Mouse (Mus musculus): ENCODE data around the gene Ass1. TPM values are rescaled to one million over a fixed set of nuclear protein-coding genes. Genes with fewer than 3 reads are reported as not detected.

Ass1 gene
- total and polyA plus RNA-seq, 3 experiments = not detected

GRCm38 (mm10) chr2:31502616-31503522 lies 32.9 kb downstream of the Ass1 start:
- Histone ChIP-seq H3K9me3 (replicated peaks) (no peaks in the 10 kb centered on the region), H3K4me1 (ENCODE audit: insufficient read depth, low read depth, low read length) (no peaks in the 10 kb centered on the region), H3K27me3 (ENCODE audit: insufficient read depth, low read length) (peaks cover 23% of the 10 kb centered on the region), H3K4me3 (ENCODE audit: low read depth, low read length) (no peak overlapping the region), H3K36me3 (replicated peaks) (no peaks in the 10 kb centered on the region)
- DNase-seq (ENCODE audit: low spot score) = no peak
- no peak for TF ChIP-seq GATA1 (IDR thresholded peaks at IDR 0.05; ENCODE audit: borderline replicate concordance, low read length)
- no peak for TF ChIP-seq POLR2AphosphoS5 (IDR thresholded peaks at IDR 0.05; ENCODE audit: insufficient replicate concordance, low read depth, low read length)
- ATAC-seq (ENCODE audit: extremely low read depth, insufficient number of reproducible peaks, low FRiP score, poor library complexity, severe bottlenecking) = no peak

GRCm38 (mm10) chr2:31505472-31505871 lies 35.5 kb downstream of the Ass1 start:
- ATAC-seq (ENCODE audit: extremely low read depth, insufficient number of reproducible peaks, low FRiP score, poor library complexity, severe bottlenecking) (no peak), DNase-seq (ENCODE audit: low spot score) (no peak)
- TF ChIP-seq TAL1 (conservative IDR thresholded peaks at IDR 0.05; ENCODE audit: low read depth, low read length) (no peak), GATA2 (IDR thresholded peaks at IDR 0.05; ENCODE audit: borderline replicate concordance, low read depth, low read length) (no peak), GATA1 (IDR thresholded peaks at IDR 0.05; ENCODE audit: borderline replicate concordance, low read length) (no peak), POLR2AphosphoS5 (IDR thresholded peaks at IDR 0.05; ENCODE audit: insufficient replicate concordance, low read depth, low read length) (no peak), CTCF (IDR thresholded peaks at IDR 0.05; ENCODE audit: low read depth, low read length) (no peak)
- Histone ChIP-seq H3K27me3 (ENCODE audit: insufficient read depth, low read length) (peaks cover 28% of the 10 kb centered on the region), H3K36me3 (replicated peaks) (no peaks in the 10 kb centered on the region), H3K4me3 (ENCODE audit: low read depth, low read length) (no peak overlapping the region), H3K9me3 (replicated peaks) (no peaks in the 10 kb centered on the region), H3K4me1 (ENCODE audit: insufficient read depth, low read depth, low read length) (no peaks in the 10 kb centered on the region)

GRCm38 (mm10) chr2:31508851-31509250 lies 38.8 kb downstream of the Ass1 start:
- no peak for DNase-seq (ENCODE audit: low spot score)
- H3K4me3 ChIP-seq (ENCODE audit: low read depth, low read length) = no peak overlapping the region
- no peaks in the 10 kb centered on the region for H3K36me3 ChIP-seq (replicated peaks)
- TF ChIP-seq POLR2AphosphoS5 (IDR thresholded peaks at IDR 0.05; ENCODE audit: insufficient replicate concordance, low read depth, low read length) (no peak), GATA1 (IDR thresholded peaks at IDR 0.05; ENCODE audit: borderline replicate concordance, low read length) (no peak), GATA2 (IDR thresholded peaks at IDR 0.05; ENCODE audit: borderline replicate concordance, low read depth, low read length) (no peak), CTCF (IDR thresholded peaks at IDR 0.05; ENCODE audit: low read depth, low read length) (no peak), TAL1 (conservative IDR thresholded peaks at IDR 0.05; ENCODE audit: low read depth, low read length) (no peak)
- H3K4me1 ChIP-seq (ENCODE audit: insufficient read depth, low read depth, low read length) = no peaks in the 10 kb centered on the region
- H3K27me3 ChIP-seq (ENCODE audit: insufficient read depth, low read length) = peaks cover 11% of the 10 kb centered on the region; the same call in 1 of the 2 replicates
- H3K9me3 ChIP-seq (replicated peaks) = no peaks in the 10 kb centered on the region
- ATAC-seq (ENCODE audit: extremely low read depth, insufficient number of reproducible peaks, low FRiP score, poor library complexity, severe bottlenecking) = no peak

- Histone ChIP-seq H3K36me3 (replicated peaks) (no peaks in the 10 kb centered on the region), H3K27me3 (ENCODE audit: insufficient read depth, low read length) (peaks cover 6% of the 10 kb centered on the region; the same call in 1 of the 2 replicates), H3K4me3 (ENCODE audit: low read depth, low read length) (no peak overlapping the region), H3K4me1 (ENCODE audit: insufficient read depth, low read depth, low read length) (no peaks in the 10 kb centered on the region), H3K9me3 (replicated peaks) (peaks cover 8% of the 10 kb centered on the region)
- DNase-seq (ENCODE audit: low spot score) = no peak
- ATAC-seq (ENCODE audit: extremely low read depth, insufficient number of reproducible peaks, low FRiP score, poor library complexity, severe bottlenecking) = no peak
- no peak for TF ChIP-seq CTCF (IDR thresholded peaks at IDR 0.05; ENCODE audit: low read depth, low read length)
- TF ChIP-seq TAL1 (conservative IDR thresholded peaks at IDR 0.05; ENCODE audit: low read depth, low read length) = no peak
- TF ChIP-seq POLR2AphosphoS5 (IDR thresholded peaks at IDR 0.05; ENCODE audit: insufficient replicate concordance, low read depth, low read length) = no peak
- no peak for TF ChIP-seq GATA2 (IDR thresholded peaks at IDR 0.05; ENCODE audit: borderline replicate concordance, low read depth, low read length)
- TF ChIP-seq GATA1 (IDR thresholded peaks at IDR 0.05; ENCODE audit: borderline replicate concordance, low read length) = no peak
These were observed 41.3 kb downstream of the Ass1 start for GRCm38 (mm10) chr2:31511316-31511715.

- no peak for ATAC-seq (ENCODE audit: extremely low read depth, insufficient number of reproducible peaks, low FRiP score, poor library complexity, severe bottlenecking)
- no peak for TF ChIP-seq GATA2 (IDR thresholded peaks at IDR 0.05; ENCODE audit: borderline replicate concordance, low read depth, low read length)
- no peak for TF ChIP-seq CTCF (IDR thresholded peaks at IDR 0.05; ENCODE audit: low read depth, low read length)
- TF ChIP-seq POLR2AphosphoS5 (IDR thresholded peaks at IDR 0.05; ENCODE audit: insufficient replicate concordance, low read depth, low read length) = no peak
- no peak for TF ChIP-seq GATA1 (IDR thresholded peaks at IDR 0.05; ENCODE audit: borderline replicate concordance, low read length)
- no peak for TF ChIP-seq TAL1 (conservative IDR thresholded peaks at IDR 0.05; ENCODE audit: low read depth, low read length)
- H3K36me3 ChIP-seq (replicated peaks) = no peaks in the 10 kb centered on the region
These were observed 46.5 kb downstream of the Ass1 start for GRCm38 (mm10) chr2:31516557-31516956.

GRCm38 (mm10) chr2:31521800-31522335 lies 51.9 kb downstream of the Ass1 start:
- ATAC-seq (ENCODE audit: extremely low read depth, insufficient number of reproducible peaks, low FRiP score, poor library complexity, severe bottlenecking) (no peak), DNase-seq (ENCODE audit: low spot score) (no peak)
- peaks cover 41% of the 10 kb centered on the region for H3K27me3 ChIP-seq (ENCODE audit: insufficient read depth, low read length)
- H3K9me3 ChIP-seq (replicated peaks) = no peaks in the 10 kb centered on the region
- H3K36me3 ChIP-seq (replicated peaks) = no peaks in the 10 kb centered on the region
- TF ChIP-seq POLR2AphosphoS5 (IDR thresholded peaks at IDR 0.05; ENCODE audit: insufficient replicate concordance, low read depth, low read length) = no peak
- TF ChIP-seq TAL1 (conservative IDR thresholded peaks at IDR 0.05; ENCODE audit: low read depth, low read length) = no peak
- TF ChIP-seq GATA1 (IDR thresholded peaks at IDR 0.05; ENCODE audit: borderline replicate concordance, low read length) = no peak
- TF ChIP-seq GATA2 (IDR thresholded peaks at IDR 0.05; ENCODE audit: borderline replicate concordance, low read depth, low read length) = no peak
- no peak for TF ChIP-seq CTCF (IDR thresholded peaks at IDR 0.05; ENCODE audit: low read depth, low read length)
- no peak overlapping the region for H3K4me3 ChIP-seq (ENCODE audit: low read depth, low read length)
- no peaks in the 10 kb centered on the region for H3K4me1 ChIP-seq (ENCODE audit: insufficient read depth, low read depth, low read length)

More at GRCm38 (mm10) chr2:31516557-31516956, 46.5 kb downstream of the Ass1 start:
- Histone ChIP-seq H3K27me3 (ENCODE audit: insufficient read depth, low read length) (peaks cover 25% of the 10 kb centered on the region), H3K4me3 (ENCODE audit: low read depth, low read length) (no peak overlapping the region), H3K4me1 (ENCODE audit: insufficient read depth, low read depth, low read length) (no peaks in the 10 kb centered on the region), H3K9me3 (replicated peaks) (peaks cover 8% of the 10 kb centered on the region)
- no peak for DNase-seq (ENCODE audit: low spot score)
